Comparison of ENCODE assay signal across 10 mouse cellular contexts in genomic region chr3:127267846-127268245, GRCm38 (mm10).
DNase-seq lines count a peak whose midpoint lies in the region; ATAC-seq and TF ChIP-seq lines count a peak whose summit lies in the region.
"Had no signal": no experiment of that assay in that cellular context is flagged by ENCODE, and none has a peak within 500 bp of the region (broad histone marks: within the 10 kb centered on the region; RNA-seq: fewer than 3 reads in every experiment).

No protein-coding gene starts in this region.

- no peak overlapping the region for H3K9ac ChIP-seq in intestine, embryonic 15.5 days
- H3K9ac ChIP-seq in intestine, postnatal 0 days (ENCODE audit: low read depth, low read length) = no peak overlapping the region
- H3K9ac ChIP-seq in forebrain, embryonic 13.5 days = no peak overlapping the region
- H3K9ac ChIP-seq in limb, embryonic 12.5 days (replicated peaks) = no peak overlapping the region
- no peak overlapping the region; the same call in 1 of the 2 replicates for H3K9ac ChIP-seq in neural tube, embryonic 13.5 days

- no peak for TF ChIP-seq CTCF in intestine, postnatal 0 days (IDR thresholded peaks at IDR 0.05; ENCODE audit: low read depth)

- H3K27ac ChIP-seq in intestine, embryonic 15.5 days = no peak overlapping the region
- no peak overlapping the region for H3K27ac ChIP-seq in intestine, postnatal 0 days (ENCODE audit: low read depth, low read length)
- H3K27ac ChIP-seq in forebrain, embryonic 13.5 days = peak overlapping the region; percentile 63
- H3K27ac ChIP-seq in limb, embryonic 12.5 days = no peak overlapping the region
- peak overlapping the region; percentile 78 for H3K27ac ChIP-seq in neural tube, embryonic 13.5 days (replicated peaks)

- H3K4me3 ChIP-seq in intestine, embryonic 15.5 days (replicated peaks) = no peak overlapping the region
- H3K4me3 ChIP-seq in intestine, postnatal 0 days (ENCODE audit: low read depth, low read length) = no peak overlapping the region
- H3K4me3 ChIP-seq in forebrain, embryonic 13.5 days = no peak overlapping the region
- H3K4me3 ChIP-seq in limb, embryonic 12.5 days (replicated peaks) = no peak overlapping the region
- no peak overlapping the region for H3K4me3 ChIP-seq in neural tube, embryonic 13.5 days

- 34% methylated on average over 6 of the region's 6 CpGs for WGBS in intestine, embryonic 15.5 days
- 57% methylated on average over 6 of the region's 6 CpGs for WGBS in intestine, postnatal 0 days
- 20% methylated on average over 6 of the region's 6 CpGs for WGBS in forebrain, embryonic 13.5 days
- WGBS in limb, embryonic 12.5 days = 28% methylated on average over 6 of the region's 6 CpGs
- 16% methylated on average over 6 of the region's 6 CpGs for WGBS in neural tube, embryonic 13.5 days

- H3K4me1 ChIP-seq in intestine, embryonic 15.5 days (replicated peaks) = no peaks in the 10 kb centered on the region
- H3K4me1 ChIP-seq in intestine, postnatal 0 days (replicated peaks; ENCODE audit: control insufficient read depth, insufficient read depth, low read length) = no peaks in the 10 kb centered on the region
- peaks cover 26% of the 10 kb centered on the region for H3K4me1 ChIP-seq in forebrain, embryonic 13.5 days
- H3K4me1 ChIP-seq in limb, embryonic 12.5 days (replicated peaks) = no peaks in the 10 kb centered on the region; the same call in 1 of the 2 replicates
- H3K4me1 ChIP-seq in neural tube, embryonic 13.5 days (replicated peaks) = peaks cover 44% of the 10 kb centered on the region

- no peak for DNase-seq in testis, postnatal 14 days (ENCODE audit: low spot score)
- DNase-seq in right cerebral cortex, postnatal 4 days = no peak
- DNase-seq in kidney, postnatal 14 days = no peak
- DNase-seq: heart, postnatal 10 days; lung, adult 18-20 months had no signal

- H3K9me3 ChIP-seq in intestine, embryonic 15.5 days = no peaks in the 10 kb centered on the region
- no peaks in the 10 kb centered on the region for H3K9me3 ChIP-seq in intestine, postnatal 0 days (ENCODE audit: control insufficient read depth)
- H3K9me3 ChIP-seq in forebrain, embryonic 13.5 days (replicated peaks) = no peaks in the 10 kb centered on the region
- no peaks in the 10 kb centered on the region for H3K9me3 ChIP-seq in limb, embryonic 12.5 days
- H3K9me3 ChIP-seq in neural tube, embryonic 13.5 days = no peaks in the 10 kb centered on the region

- 0 out of 2 replicates have a peak, but pooled peaks have one; percentile 15 for ATAC-seq in intestine, embryonic 15.5 days
- no peak for ATAC-seq in intestine, postnatal 0 days
- peak; percentile 84 for ATAC-seq in forebrain, embryonic 13.5 days
- peak; percentile 86 for ATAC-seq in limb, embryonic 12.5 days (ENCODE audit: insufficient number of reproducible peaks, insufficient read depth, low FRiP score, low TSS enrichment, low read depth)
- ATAC-seq in neural tube, embryonic 13.5 days (ENCODE audit: low read depth) = peak; percentile 71

- no peaks in the 10 kb centered on the region for H3K27me3 ChIP-seq in intestine, embryonic 15.5 days (replicated peaks)
- H3K27me3 ChIP-seq in intestine, postnatal 0 days (replicated peaks; ENCODE audit: control insufficient read depth, insufficient read depth, low read length) = no peaks in the 10 kb centered on the region
- H3K27me3 ChIP-seq in forebrain, embryonic 13.5 days = no peaks in the 10 kb centered on the region
- H3K27me3 ChIP-seq in limb, embryonic 12.5 days = no peaks in the 10 kb centered on the region
- no peaks in the 10 kb centered on the region for H3K27me3 ChIP-seq in neural tube, embryonic 13.5 days

- H3K4me2 ChIP-seq in intestine, embryonic 15.5 days (replicated peaks) = no peak overlapping the region
- H3K4me2 ChIP-seq in intestine, postnatal 0 days (replicated peaks; ENCODE audit: low read depth) = no peak overlapping the region
- H3K4me2 ChIP-seq in forebrain, embryonic 13.5 days = no peak overlapping the region; the same call in 1 of the 2 replicates
- no peak overlapping the region for H3K4me2 ChIP-seq in limb, embryonic 12.5 days
- no peak overlapping the region for H3K4me2 ChIP-seq in neural tube, embryonic 13.5 days

- H3K36me3 ChIP-seq in intestine, embryonic 15.5 days = no peaks in the 10 kb centered on the region
- no peaks in the 10 kb centered on the region for H3K36me3 ChIP-seq in intestine, postnatal 0 days (ENCODE audit: control insufficient read depth, insufficient read depth)
- H3K36me3 ChIP-seq in forebrain, embryonic 13.5 days (ENCODE audit: poor library complexity, severe bottlenecking) = no peaks in the 10 kb centered on the region
- no peaks in the 10 kb centered on the region for H3K36me3 ChIP-seq in limb, embryonic 12.5 days
- H3K36me3 ChIP-seq in neural tube, embryonic 13.5 days = no peaks in the 10 kb centered on the region

Comparison
In these comparisons a context has a peak if more than half of its experiments do, and no peak if none do; other contexts are left out.
1. H3K27ac ChIP-seq: peak in forebrain, embryonic 13.5 days (single experiment) and neural tube, embryonic 13.5 days (single experiment); none in intestine, embryonic 15.5 days (single experiment), intestine, postnatal 0 days (single experiment) and limb, embryonic 12.5 days (single experiment).